8 mouse cellular contexts compared by ENCODE assay signal in the genomic region with DNA sequence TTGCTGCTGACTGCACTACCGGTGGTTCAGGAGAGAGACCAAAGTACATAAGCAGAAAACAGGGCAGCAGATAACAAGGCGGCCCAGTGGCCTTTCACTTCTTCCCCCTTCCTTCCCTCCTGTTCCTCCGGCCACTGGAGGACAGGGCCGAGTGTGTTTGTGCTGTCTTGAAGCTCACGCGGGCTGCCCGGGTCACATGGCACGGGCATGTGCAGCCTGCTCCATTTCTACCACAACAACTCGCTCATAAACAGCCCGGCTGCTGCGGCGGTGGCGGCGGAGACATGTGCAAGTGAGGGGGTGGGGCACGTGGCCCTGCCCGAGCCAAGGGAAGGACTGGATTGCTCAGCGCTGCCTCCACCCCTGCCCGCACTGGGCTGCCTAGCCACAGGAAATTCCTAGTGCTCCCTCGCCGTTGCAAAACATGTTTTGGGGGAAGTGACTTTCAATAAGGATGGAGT. TPM values are rescaled to one million over a fixed set of nuclear protein-coding genes. Genes with fewer than 3 reads are reported as not detected.
DNase-seq lines count a peak whose midpoint lies in the region; ATAC-seq and TF ChIP-seq lines count a peak whose summit lies in the region.

No protein-coding gene starts in this region.

- peak; percentile 60 for TF ChIP-seq EP300 in stomach, postnatal 0 days (optimal IDR thresholded peaks at IDR 0.05)

- peak overlapping the region; percentile 45 for H3K4me2 ChIP-seq in heart, embryonic 14.5 days (ENCODE audit: low read length)
- peak overlapping the region; percentile 84 for H3K4me2 ChIP-seq in liver, embryonic 11.5 days
- peak overlapping the region; percentile 28 for H3K4me2 ChIP-seq in stomach, postnatal 0 days (replicated peaks; ENCODE audit: low read depth)

- H3K36me3 ChIP-seq in C2C12 (ENCODE audit: control insufficient read depth, insufficient read depth) = no peaks in the 10 kb centered on the region
- H3K36me3 ChIP-seq in forebrain, embryonic 10.5 days (replicated peaks) = no peaks in the 10 kb centered on the region
- no peaks in the 10 kb centered on the region for H3K36me3 ChIP-seq in heart, embryonic 14.5 days (ENCODE audit: control insufficient read depth, insufficient read depth, low read length)
- no peaks in the 10 kb centered on the region for H3K36me3 ChIP-seq in liver, embryonic 11.5 days (ENCODE audit: control insufficient read depth, insufficient read depth, low read length)
- H3K36me3 ChIP-seq in stomach, postnatal 0 days (ENCODE audit: control insufficient read depth, insufficient read depth, low read length) = no peaks in the 10 kb centered on the region

- no peaks in the 10 kb centered on the region for H3K27me3 ChIP-seq in C2C12 (ENCODE audit: control insufficient read depth, insufficient read depth, insufficient read length)
- peaks cover 20% of the 10 kb centered on the region for H3K27me3 ChIP-seq in forebrain, embryonic 10.5 days (ENCODE audit: poor library complexity, severe bottlenecking)
- no peaks in the 10 kb centered on the region for H3K27me3 ChIP-seq in heart, embryonic 14.5 days (ENCODE audit: control insufficient read depth, insufficient read depth, low read length)
- H3K27me3 ChIP-seq in liver, embryonic 11.5 days (replicated peaks; ENCODE audit: control insufficient read depth, insufficient read depth, low read length) = no peaks in the 10 kb centered on the region
- H3K27me3 ChIP-seq in stomach, postnatal 0 days (ENCODE audit: control insufficient read depth, insufficient read depth, low read length) = no peaks in the 10 kb centered on the region

- TF ChIP-seq POLR2A in bone marrow macrophage, adult 2 months (IDR thresholded peaks at IDR 0.05; ENCODE audit: borderline replicate concordance, low read depth, low read length) = no peak

- DNase-seq in forebrain, embryonic 10.5 days (ENCODE audit: extremely low spot score, low spot score) = peak; percentile 78
- peak; percentile 97 for DNase-seq in kidney, postnatal 10 days
- DNase-seq in liver, embryonic 11.5 days (ENCODE audit: low spot score) = peak; percentile 83
- DNase-seq in stomach, postnatal 0 days (ENCODE audit: low spot score) = peak; percentile 97

- H3K27ac ChIP-seq in bone marrow macrophage, adult 2 months (ENCODE audit: insufficient read depth, low read depth, low read length) = peak overlapping the region; percentile 93
- peak overlapping the region; percentile 87 for H3K27ac ChIP-seq in forebrain, embryonic 10.5 days
- peak overlapping the region; percentile 92 to 96 for H3K27ac ChIP-seq in heart, embryonic 14.5 days (replicated peaks in 1 of 2; ENCODE audit: control insufficient read depth in 1 of 2, insufficient read depth in 1 of 2, low read depth in 2 of 2, low read length in 2 of 2)
- peak overlapping the region; percentile 93 for H3K27ac ChIP-seq in liver, embryonic 11.5 days (ENCODE audit: low read depth, low read length)
- H3K27ac ChIP-seq in stomach, postnatal 0 days (replicated peaks) = peak overlapping the region; percentile 97

- no peaks in the 10 kb centered on the region for H3K79me3 ChIP-seq in C2C12 (ENCODE audit: low read depth)

- H3ac ChIP-seq in C2C12 (ENCODE audit: control insufficient read depth, insufficient read length, low read depth) = peak overlapping the region; percentile 38

- peak overlapping the region; percentile 2 for H3K4me3 ChIP-seq in C2C12 (ENCODE audit: insufficient read depth, poor library complexity, severe bottlenecking)
- H3K4me3 ChIP-seq in bone marrow macrophage, adult 2 months (ENCODE audit: insufficient read depth, low read length) = peak overlapping the region; percentile 45
- peak overlapping the region; percentile 40 for H3K4me3 ChIP-seq in forebrain, embryonic 10.5 days
- peak overlapping the region; percentile 2 to 31; a peak in 2 of 4 replicates for H3K4me3 ChIP-seq in heart, embryonic 14.5 days (ENCODE audit: control insufficient read depth in 1 of 2, insufficient read depth in 1 of 2, low read depth in 1 of 2, low read length in 2 of 2)
- peak overlapping the region; percentile 54 for H3K4me3 ChIP-seq in liver, embryonic 11.5 days (ENCODE audit: low read depth, low read length)
- no peak overlapping the region for H3K4me3 ChIP-seq in stomach, postnatal 0 days (ENCODE audit: low read depth, low read length)

- H3K79me2 ChIP-seq in C2C12 (ENCODE audit: control insufficient read depth, insufficient read depth) = no peaks in the 10 kb centered on the region

- no peak for TF ChIP-seq CTCF in C2C12 (IDR thresholded peaks at IDR 0.05; ENCODE audit: control insufficient read depth, insufficient read depth, insufficient read length)
- TF ChIP-seq CTCF in bone marrow macrophage, adult 2 months (IDR thresholded peaks at IDR 0.05; ENCODE audit: low read depth, low read length) = no peak
- peak; percentile 30 for TF ChIP-seq CTCF in stomach, postnatal 0 days (IDR thresholded peaks at IDR 0.05; ENCODE audit: low read depth)

- peak overlapping the region; percentile 52 for H3K9ac ChIP-seq in heart, embryonic 14.5 days (ENCODE audit: low read length)
- peak overlapping the region; percentile 76 for H3K9ac ChIP-seq in liver, embryonic 11.5 days (ENCODE audit: low read depth, low read length)
- peak overlapping the region; percentile 54 for H3K9ac ChIP-seq in stomach, postnatal 0 days (ENCODE audit: low read length)

- WGBS in forebrain, embryonic 10.5 days = under 1% methylated on average over 20 of the region's 20 CpGs
- WGBS in heart, embryonic 14.5 days = 2% methylated on average over 20 of the region's 20 CpGs
- 1% methylated on average over 20 of the region's 20 CpGs for WGBS in liver, embryonic 11.5 days
- WGBS in stomach, postnatal 0 days = under 1% methylated on average over 20 of the region's 20 CpGs

- no peaks in the 10 kb centered on the region for H3K9me3 ChIP-seq in forebrain, embryonic 10.5 days
- H3K9me3 ChIP-seq in heart, embryonic 14.5 days (ENCODE audit: control insufficient read depth, low read length) = no peaks in the 10 kb centered on the region
- no peaks in the 10 kb centered on the region for H3K9me3 ChIP-seq in liver, embryonic 11.5 days (ENCODE audit: control insufficient read depth, low read length)
- no peaks in the 10 kb centered on the region for H3K9me3 ChIP-seq in stomach, postnatal 0 days (ENCODE audit: control insufficient read depth, low read length)

- peak; percentile 52 for ATAC-seq in heart, embryonic 14.5 days (ENCODE audit: insufficient number of reproducible peaks, insufficient read depth, low FRiP score, low read depth)
- peak; percentile 73 for ATAC-seq in liver, embryonic 11.5 days (replicated peaks; ENCODE audit: low FRiP score)
- peak; percentile 63 for ATAC-seq in monocyte, adult 5-6 weeks (replicated peaks; ENCODE audit: insufficient number of reproducible peaks, low FRiP score, low TSS enrichment, poor library complexity, severe bottlenecking)
- ATAC-seq in stomach, postnatal 0 days (ENCODE audit: low FRiP score, low TSS enrichment) = peak; percentile 87

- H3K4me1 ChIP-seq in bone marrow macrophage, adult 2 months (ENCODE audit: control insufficient read depth, insufficient read depth, low read length) = peaks cover 49% of the 10 kb centered on the region
- H3K4me1 ChIP-seq in forebrain, embryonic 10.5 days = peaks cover 65% of the 10 kb centered on the region
- H3K4me1 ChIP-seq in heart, embryonic 14.5 days (ENCODE audit: control insufficient read depth in 2 of 2, insufficient read depth in 2 of 2, low read length in 2 of 2) = peaks cover 51 to 60% of the 10 kb centered on the region in 2 experiments
- H3K4me1 ChIP-seq in liver, embryonic 11.5 days (replicated peaks; ENCODE audit: control insufficient read depth, insufficient read depth, low read length) = peaks cover 57% of the 10 kb centered on the region
- peaks cover 23% of the 10 kb centered on the region for H3K4me1 ChIP-seq in stomach, postnatal 0 days (replicated peaks; ENCODE audit: control insufficient read depth, insufficient read depth)

RNA-seq across cellular contexts. Expression of a gene that starts 8.1 kb away (rescaled TPM):
- polyA plus RNA-seq in C2C12 (2012; fragmentation: generic; extraction: Trizol) = 22.3 TPM
- 7.4 and 8.2 TPM in 2 replicates for polyA plus RNA-seq in bone marrow macrophage, adult 2 months (2012; ENCODE audit: insufficient read depth, insufficient read length, missing spikeins)
- 1.5 TPM in 2 replicates for polyA plus RNA-seq in forebrain, embryonic 10.5 days (2016; fragmentation: Nextera tagmentation; extraction: Ambion mirVana)
- 6.0 and 6.4 TPM in 2 replicates for polyA plus RNA-seq in heart, embryonic 14.5 days (2014; fragmentation: Nextera tagmentation; extraction: Ambion mirVana)
- 2.1 and 2.7 TPM in 2 replicates for polyA plus RNA-seq in liver, embryonic 11.5 days (2014; fragmentation: Nextera tagmentation; extraction: Ambion mirVana)
- total RNA-seq in monocyte, adult 5-6 weeks (2017) = 0.68 to 4.7 TPM (median 1.9 TPM) in 3 replicates
- polyA plus RNA-seq in stomach, postnatal 0 days (2015; fragmentation: Nextera tagmentation; extraction: Ambion mirVana) = 7.5 and 7.9 TPM in 2 replicates

RNA-seq across cellular contexts. Expression of a gene that starts 12.1 kb away (rescaled TPM):
- polyA plus RNA-seq in C2C12 (2012; fragmentation: generic; extraction: Trizol) = 40.5 TPM
- polyA plus RNA-seq in bone marrow macrophage, adult 2 months (2012; ENCODE audit: insufficient read depth, insufficient read length, missing spikeins) = 78.4 and 79.3 TPM in 2 replicates
- 22.9 and 24.1 TPM in 2 replicates for polyA plus RNA-seq in forebrain, embryonic 10.5 days (2016; fragmentation: Nextera tagmentation; extraction: Ambion mirVana)
- polyA plus RNA-seq in heart, embryonic 14.5 days (2014; fragmentation: Nextera tagmentation; extraction: Ambion mirVana) = 13.3 and 15.3 TPM in 2 replicates
- polyA plus RNA-seq in liver, embryonic 11.5 days (2014; fragmentation: Nextera tagmentation; extraction: Ambion mirVana) = 14.8 and 17.7 TPM in 2 replicates
- 108 to 125 TPM (median 112 TPM) in 3 replicates for total RNA-seq in monocyte, adult 5-6 weeks (2017)
- polyA plus RNA-seq in stomach, postnatal 0 days (2015; fragmentation: Nextera tagmentation; extraction: Ambion mirVana) = 11.3 and 13.8 TPM in 2 replicates

RNA-seq across cellular contexts. Expression of a gene that starts 21.4 kb away (rescaled TPM):
- polyA plus RNA-seq in C2C12 (2012; fragmentation: generic; extraction: Trizol) = 24.4 TPM
- polyA plus RNA-seq in bone marrow macrophage, adult 2 months (2012; ENCODE audit: insufficient read depth, insufficient read length, missing spikeins) = 37.9 and 40.1 TPM in 2 replicates
- polyA plus RNA-seq in forebrain, embryonic 10.5 days (2016; fragmentation: Nextera tagmentation; extraction: Ambion mirVana) = 45.7 and 49.7 TPM in 2 replicates
- polyA plus RNA-seq in heart, embryonic 14.5 days (2014; fragmentation: Nextera tagmentation; extraction: Ambion mirVana) = 22.6 and 22.9 TPM in 2 replicates
- 34.8 and 35.6 TPM in 2 replicates for polyA plus RNA-seq in liver, embryonic 11.5 days (2014; fragmentation: Nextera tagmentation; extraction: Ambion mirVana)
- total RNA-seq in monocyte, adult 5-6 weeks (2017) = 47.5 to 51.5 TPM (median 49.5 TPM) in 3 replicates
- 12.4 and 14.8 TPM in 2 replicates for polyA plus RNA-seq in stomach, postnatal 0 days (2015; fragmentation: Nextera tagmentation; extraction: Ambion mirVana)

RNA-seq across cellular contexts. Expression of a gene that starts 42.8 kb away (rescaled TPM):
- 28.1 TPM for polyA plus RNA-seq in C2C12 (2012; fragmentation: generic; extraction: Trizol)
- 20.7 and 23.5 TPM in 2 replicates for polyA plus RNA-seq in bone marrow macrophage, adult 2 months (2012; ENCODE audit: insufficient read depth, insufficient read length, missing spikeins)
- 9.5 and 10.9 TPM in 2 replicates for polyA plus RNA-seq in forebrain, embryonic 10.5 days (2016; fragmentation: Nextera tagmentation; extraction: Ambion mirVana)
- 45.3 and 55.6 TPM in 2 replicates for polyA plus RNA-seq in heart, embryonic 14.5 days (2014; fragmentation: Nextera tagmentation; extraction: Ambion mirVana)
- polyA plus RNA-seq in liver, embryonic 11.5 days (2014; fragmentation: Nextera tagmentation; extraction: Ambion mirVana) = 26.6 and 31.6 TPM in 2 replicates
- 3.4 to 5.4 TPM (median 4.3 TPM) in 3 replicates for total RNA-seq in monocyte, adult 5-6 weeks (2017)
- 24.0 and 24.5 TPM in 2 replicates for polyA plus RNA-seq in stomach, postnatal 0 days (2015; fragmentation: Nextera tagmentation; extraction: Ambion mirVana)

RNA-seq across cellular contexts. Expression of a gene that starts 53.3 kb away (rescaled TPM):
- polyA plus RNA-seq in C2C12 (2012; fragmentation: generic; extraction: Trizol) = 0.66 TPM
- 0.62 and 0.65 TPM in 2 replicates for polyA plus RNA-seq in bone marrow macrophage, adult 2 months (2012; ENCODE audit: insufficient read depth, insufficient read length, missing spikeins)
- 1.00 and 1.2 TPM in 2 replicates for polyA plus RNA-seq in forebrain, embryonic 10.5 days (2016; fragmentation: Nextera tagmentation; extraction: Ambion mirVana)
- polyA plus RNA-seq in heart, embryonic 14.5 days (2014; fragmentation: Nextera tagmentation; extraction: Ambion mirVana) = 0.82 and 0.95 TPM in 2 replicates
- polyA plus RNA-seq in liver, embryonic 11.5 days (2014; fragmentation: Nextera tagmentation; extraction: Ambion mirVana) = 0.39 and 0.55 TPM in 2 replicates
- total RNA-seq in monocyte, adult 5-6 weeks (2017) = not detected in 3 replicates
- polyA plus RNA-seq in stomach, postnatal 0 days (2015; fragmentation: Nextera tagmentation; extraction: Ambion mirVana) = 6.9 and 7.7 TPM in 2 replicates

Comparison
In these comparisons a context has a peak if more than half of its experiments do, and no peak if none do; other contexts are left out.
1. H3K4me2 ChIP-seq: peak in every context shown above with its lines; median percentile 84 in liver, embryonic 11.5 days; 45 in heart, embryonic 14.5 days; 28 in stomach, postnatal 0 days.